Mouse (Mus musculus): Measurements from ENCODE around the gene Gm17190. TPM values are rescaled to one million over a fixed set of nuclear protein-coding genes. Genes with fewer than 3 reads are reported as not detected.

The Gm17190 gene
- not detected for polyA plus RNA-seq (2014; fragmentation: Illumina TruSeq; extraction: RNeasy Lipid Tissue Mini Kit (QIAGEN cat#74804); ENCODE audit: low read depth, low replicate concordance)

GRCm38 (mm10) chr13:96081754-96082153 lies at the start of gene Gm17190:
Gene Gm17190, plus strand, starts transcription at chr13:96082054.

GRCm38 (mm10) chr13:96081276-96081675 lies 578 bp upstream of the Gm17190 start, which contains the start of gene Gm20075:
Gene Gm20075, minus strand, starts transcription at chr13:96081376.

GRCm38 (mm10) chr13:96132401-96132816 lies 50.6 kb downstream of the Gm17190 start, which contains the start of gene Sv2c:
Gene Sv2c, minus strand, starts transcription at chr13:96132577.

Other genes with a start within 250 kb of the Gm17190 start
- gene Iqgap2, start 190.1 kb upstream of the Gm17190 start, polyA plus RNA-seq (2014; fragmentation: Illumina TruSeq; extraction: RNeasy Lipid Tissue Mini Kit (QIAGEN cat#74804); ENCODE audit: low read depth, low replicate concordance), result 137 TPM
- 15.0 TPM for gene Gm20075, start 678 bp upstream of the Gm17190 start, polyA plus RNA-seq (2014; fragmentation: Illumina TruSeq; extraction: RNeasy Lipid Tissue Mini Kit (QIAGEN cat#74804); ENCODE audit: low read depth, low replicate concordance)
- gene Sv2c, start 50.5 kb downstream of the Gm17190 start, polyA plus RNA-seq (2014; fragmentation: Illumina TruSeq; extraction: RNeasy Lipid Tissue Mini Kit (QIAGEN cat#74804); ENCODE audit: low read depth, low replicate concordance), result not detected